In the genomic region with DNA sequence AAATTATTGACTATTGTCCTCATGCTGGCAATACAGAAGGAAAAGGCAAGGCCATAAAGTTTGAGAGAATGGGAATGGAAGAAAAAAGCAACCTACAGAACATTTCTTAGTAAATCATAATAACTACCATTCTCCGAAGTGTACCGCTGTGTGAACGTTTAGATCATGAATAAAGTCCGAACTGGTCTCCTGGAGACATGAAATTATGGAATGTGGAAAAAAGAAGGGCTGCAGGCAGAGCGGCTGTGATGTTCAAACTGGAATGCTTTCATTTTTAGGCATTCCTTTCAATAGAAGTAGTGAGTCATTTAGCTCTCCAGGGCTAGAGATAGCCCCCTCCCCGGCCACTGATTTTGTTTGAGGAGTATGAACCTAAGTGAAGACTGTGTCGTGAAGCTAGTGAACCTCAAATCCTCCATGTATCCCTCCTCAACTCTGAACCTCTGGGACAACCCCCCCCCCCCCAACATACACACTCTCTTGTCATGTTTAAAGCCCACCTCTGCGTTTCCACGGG, we compare ENCODE assay signal across 26 mouse cellular contexts.
DNase-seq lines count a peak whose midpoint lies in the region; ATAC-seq and TF ChIP-seq lines count a peak whose summit lies in the region.
"Had no signal": no experiment of that assay in that cellular context is flagged by ENCODE, and none has a peak within 500 bp of the region (broad histone marks: within the 10 kb centered on the region; RNA-seq: fewer than 3 reads in every experiment).

No protein-coding gene starts in this region.

- no peak for TF ChIP-seq CTCF in gastrocnemius, adult 2 months (IDR thresholded peaks at IDR 0.05)
- no peak for TF ChIP-seq CTCF in lung, embryonic 14.5 days (IDR thresholded peaks at IDR 0.05; ENCODE audit: low read depth)
- no peak for TF ChIP-seq CTCF in embryonic fibroblast, embryonic 13.5 days (IDR thresholded peaks at IDR 0.05; ENCODE audit: borderline replicate concordance, insufficient read depth, low read length)
- TF ChIP-seq CTCF in stomach, postnatal 0 days (IDR thresholded peaks at IDR 0.05; ENCODE audit: low read depth) = no peak

- no peak for DNase-seq in gastrocnemius, adult 2 months
- no peak for DNase-seq in gastrocnemius, postnatal 14 days
- peak; percentile 32 for DNase-seq in lung, embryonic 14.5 days
- no peak for DNase-seq in lung, postnatal 36 days
- no peak for DNase-seq in stomach, postnatal 0 days (ENCODE audit: low spot score)
- DNase-seq in MN1 (ENCODE audit: low spot score) = no peak
- DNase-seq: B cell, adult 2 months; cerebellum, adult 11-12 months; cerebellum, postnatal 10 days; forebrain, postnatal 0 days; layer of hippocampus, postnatal 36 days; liver, embryonic 13.5 days; lung, postnatal 14 days; right cerebral cortex, adult 18-20 months; right cerebral cortex, postnatal 4 days; thymus, postnatal 25 days had no signal

- no peaks in the 10 kb centered on the region for H3K27me3 ChIP-seq in lung, embryonic 14.5 days (ENCODE audit: insufficient read depth, low read length)
- no peaks in the 10 kb centered on the region; the same call in 1 of the 2 replicates for H3K27me3 ChIP-seq in stomach, postnatal 0 days (ENCODE audit: control insufficient read depth, insufficient read depth, low read length)
- H3K27me3 ChIP-seq: forebrain, embryonic 12.5 days; heart, embryonic 15.5 days; limb, embryonic 15.5 days; liver, embryonic 13.5 days; midbrain, embryonic 12.5 days; neural tube, embryonic 12.5 days; Patski had no signal

- no peaks in the 10 kb centered on the region for H3K9me3 ChIP-seq in lung, embryonic 14.5 days (ENCODE audit: low read depth, low read length)
- H3K9me3 ChIP-seq in stomach, postnatal 0 days (ENCODE audit: control insufficient read depth, low read length) = no peaks in the 10 kb centered on the region
- H3K9me3 ChIP-seq: forebrain, embryonic 12.5 days; heart, embryonic 15.5 days; limb, embryonic 10.5 days; limb, embryonic 15.5 days; liver, embryonic 13.5 days; midbrain, embryonic 12.5 days; neural tube, embryonic 12.5 days had no signal

- no peak for TF ChIP-seq EP300 in stomach, postnatal 0 days (optimal IDR thresholded peaks at IDR 0.05)

- peaks cover 8% of the 10 kb centered on the region; the same call in 1 of the 2 replicates for H3K4me1 ChIP-seq in lung, embryonic 14.5 days (ENCODE audit: insufficient read depth)
- peaks cover 12% of the 10 kb centered on the region for H3K4me1 ChIP-seq in embryonic fibroblast, embryonic 13.5 days (ENCODE audit: control insufficient read depth, insufficient read depth, low read length)
- H3K4me1 ChIP-seq in stomach, postnatal 0 days (replicated peaks; ENCODE audit: control insufficient read depth, insufficient read depth) = no peaks in the 10 kb centered on the region
- H3K4me1 ChIP-seq: forebrain, embryonic 12.5 days; limb, embryonic 10.5 days; midbrain, embryonic 12.5 days had no signal

- H3K9ac ChIP-seq in lung, embryonic 14.5 days = no peak overlapping the region
- H3K9ac ChIP-seq in stomach, postnatal 0 days (ENCODE audit: low read length) = no peak overlapping the region
- H3K9ac ChIP-seq: forebrain, embryonic 12.5 days; forebrain, postnatal 0 days; heart, embryonic 15.5 days; limb, embryonic 15.5 days; liver, embryonic 13.5 days; midbrain, embryonic 12.5 days; neural tube, embryonic 12.5 days had no signal

- peak overlapping the region; percentile 35; the same call in 1 of the 2 replicates for H3K27ac ChIP-seq in gastrocnemius, adult 2 months
- H3K27ac ChIP-seq in lung, embryonic 14.5 days (ENCODE audit: low read depth) = peak overlapping the region; percentile 34; the same call in 1 of the 2 replicates
- peak overlapping the region; percentile 27 for H3K27ac ChIP-seq in embryonic fibroblast, embryonic 13.5 days (ENCODE audit: insufficient read depth, low read length)
- 0 out of 2 replicates have a peak overlapping the region, but pooled peaks have one; percentile 13 for H3K27ac ChIP-seq in stomach, postnatal 0 days (replicated peaks)
- H3K27ac ChIP-seq: forebrain, embryonic 12.5 days; heart, embryonic 15.5 days; layer of hippocampus, adult 2 months; limb, embryonic 10.5 days; limb, embryonic 15.5 days; liver, embryonic 13.5 days; midbrain, embryonic 12.5 days; neural tube, embryonic 12.5 days had no signal

- intact Hi-C loops in gastrocnemius, adult 2 months (cut with DNase I) = no loop called here
- intact Hi-C loops in gastrocnemius, postnatal 14 days (cut with DNase I; ENCODE audit: low total_unique reads) = no loop called here

- TF ChIP-seq POLR2A in embryonic fibroblast, embryonic 13.5 days (IDR thresholded peaks at IDR 0.05; ENCODE audit: low read depth, low read length) = no peak

- H3K36me3 ChIP-seq in lung, embryonic 14.5 days (ENCODE audit: insufficient read depth) = no peaks in the 10 kb centered on the region
- no peaks in the 10 kb centered on the region for H3K36me3 ChIP-seq in stomach, postnatal 0 days (ENCODE audit: control insufficient read depth, insufficient read depth, low read length)
- H3K36me3 ChIP-seq: forebrain, embryonic 12.5 days; heart, embryonic 15.5 days; limb, embryonic 10.5 days; limb, embryonic 15.5 days; liver, embryonic 13.5 days; midbrain, embryonic 12.5 days; neural tube, embryonic 12.5 days had no signal

- H3K4me2 ChIP-seq in lung, embryonic 14.5 days = no peak overlapping the region
- no peak overlapping the region for H3K4me2 ChIP-seq in stomach, postnatal 0 days (replicated peaks; ENCODE audit: low read depth)
- H3K4me2 ChIP-seq: forebrain, embryonic 12.5 days; heart, embryonic 15.5 days; limb, embryonic 15.5 days; liver, embryonic 13.5 days; midbrain, embryonic 12.5 days; neural tube, embryonic 12.5 days had no signal

- WGBS in lung, embryonic 14.5 days = 54% methylated on average over 9 of the region's 9 CpGs
- 40% methylated on average over 9 of the region's 9 CpGs for WGBS in stomach, postnatal 0 days

- ATAC-seq in lung, embryonic 14.5 days (ENCODE audit: insufficient read depth) = no peak
- ATAC-seq in stomach, postnatal 0 days (ENCODE audit: low FRiP score, low TSS enrichment) = no peak
- ATAC-seq: forebrain, postnatal 0 days; Patski had no signal

- no peak overlapping the region for H3K4me3 ChIP-seq in gastrocnemius, adult 2 months
- H3K4me3 ChIP-seq in lung, embryonic 14.5 days (ENCODE audit: low read depth, low read length) = no peak overlapping the region
- no peak overlapping the region for H3K4me3 ChIP-seq in embryonic fibroblast, embryonic 13.5 days (ENCODE audit: insufficient read depth, low read length)
- H3K4me3 ChIP-seq in stomach, postnatal 0 days (ENCODE audit: low read depth, low read length) = no peak overlapping the region
- H3K4me3 ChIP-seq: forebrain, embryonic 12.5 days; heart, embryonic 15.5 days; layer of hippocampus, adult 2 months; limb, embryonic 10.5 days; limb, embryonic 15.5 days; liver, embryonic 13.5 days; midbrain, embryonic 12.5 days; myocyte; neural tube, embryonic 12.5 days had no signal
